Mouse (Mus musculus): Measurements from ENCODE around the gene Hnrnpdl.

GRCm38 (mm10) chr5:100057461-100058209, 18.2 kb upstream of the Hnrnpdl start:
- TF ChIP-seq CTCF (IDR thresholded peaks at IDR 0.05; ENCODE audit: borderline replicate concordance, insufficient read depth, low read depth, low read length): no peak
- no peak for TF ChIP-seq POLR2A (IDR thresholded peaks at IDR 0.05; ENCODE audit: borderline replicate concordance, insufficient read depth, low read length)
